Mouse (Mus musculus): Measurements from ENCODE around the gene Cdh23. TPM values are rescaled to one million over a fixed set of nuclear protein-coding genes. Genes with fewer than 3 reads are reported as not detected.

Cdh23 gene
- polyA plus RNA-seq, 1 experiment from 2014 or later, result 6.9 TPM

DNA sequence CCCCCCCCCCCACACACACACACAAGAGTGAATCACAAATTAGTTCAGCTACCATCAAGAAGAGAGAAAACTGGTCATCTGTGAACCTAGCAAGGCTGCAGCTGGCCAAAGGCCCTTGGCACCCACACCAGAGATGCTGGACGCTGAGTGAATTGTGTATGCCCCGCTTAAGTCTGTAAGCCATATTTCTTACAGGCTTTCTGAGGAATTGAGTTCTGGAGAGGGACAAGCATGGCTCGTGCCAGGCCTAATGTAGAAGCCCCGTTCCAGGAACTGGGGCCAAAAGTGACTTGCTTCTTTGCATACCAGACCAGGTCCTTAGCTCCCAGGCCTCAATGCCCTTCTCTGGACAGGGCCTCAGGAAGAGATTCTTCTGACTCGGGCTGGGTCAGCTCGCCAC lies 132.2 kb downstream of the Cdh23 start:
- no peak for ATAC-seq (ENCODE audit: low FRiP score, low read depth)
- no peaks in the 10 kb centered on the region for H3K9me3 ChIP-seq
- H3K27me3 ChIP-seq, result peaks cover 15% of the 10 kb centered on the region
- no peak overlapping the region for H3K4me3 ChIP-seq
- H3K4me2 ChIP-seq, result no peak overlapping the region
- H3K27ac ChIP-seq (replicated peaks), result no peak overlapping the region
- no peak overlapping the region for H3K9ac ChIP-seq
- H3K4me1 ChIP-seq (replicated peaks), result peaks cover 20% of the 10 kb centered on the region
- no peaks in the 10 kb centered on the region for H3K36me3 ChIP-seq
- 81% methylated on average over 6 of the region's 6 CpGs for WGBS

DNA sequence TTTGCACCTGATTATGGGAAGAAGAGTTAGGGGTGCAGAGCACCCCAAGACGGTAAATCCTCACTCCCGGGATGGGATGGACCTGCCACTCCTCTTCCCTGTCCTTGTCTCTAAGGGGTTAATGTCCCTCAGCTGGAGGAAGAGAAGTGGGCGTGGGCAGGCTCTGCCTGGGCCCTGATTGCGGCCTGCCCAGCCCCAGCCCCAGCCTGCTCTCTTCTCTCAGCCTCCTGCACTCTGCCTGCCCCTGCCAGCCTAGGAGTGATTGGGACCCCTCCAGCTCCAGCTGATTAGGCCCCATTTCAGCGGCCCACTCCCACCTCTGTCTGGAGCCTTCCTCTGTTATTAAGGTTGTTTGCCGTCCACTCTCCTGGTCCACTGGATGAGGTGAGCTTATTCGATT lies 133.3 kb downstream of the Cdh23 start:
- Histone ChIP-seq H3K36me3 (no peaks in the 10 kb centered on the region), H3K9ac (no peak overlapping the region), H3K4me3 (no peak overlapping the region), H3K27ac (replicated peaks) (no peak overlapping the region), H3K27me3 (peaks cover 11% of the 10 kb centered on the region), H3K4me1 (replicated peaks) (peaks cover 26% of the 10 kb centered on the region), H3K9me3 (no peaks in the 10 kb centered on the region), H3K4me2 (no peak overlapping the region)
- no peak for ATAC-seq (ENCODE audit: low FRiP score, low read depth)
- WGBS, result 32% methylated on average over 7 of the region's 7 CpGs

DNA sequence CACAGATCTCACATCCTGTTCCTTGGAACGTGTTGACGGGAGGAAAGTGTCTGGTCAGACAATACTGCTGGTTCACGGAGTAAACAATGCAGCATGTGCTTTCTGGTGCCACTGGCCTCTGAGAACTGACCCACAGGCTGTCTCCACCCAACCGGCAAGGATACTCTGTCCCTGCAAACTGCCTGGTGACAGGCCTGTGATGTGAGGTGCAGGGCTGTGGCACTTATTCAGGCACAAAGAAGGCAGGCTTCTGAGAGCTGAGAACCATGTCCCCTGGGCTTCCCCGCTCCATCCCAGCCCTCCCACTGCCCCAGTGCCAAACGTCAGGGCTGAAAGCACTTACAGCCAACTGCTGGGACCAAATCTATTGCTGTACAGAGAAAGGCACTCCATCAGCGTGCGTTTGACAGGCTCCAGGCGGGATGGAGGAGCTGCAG lies 137.8 kb downstream of the Cdh23 start:
- 13% methylated on average over 9 of the region's 9 CpGs for WGBS
- Histone ChIP-seq H3K9me3 (no peaks in the 10 kb centered on the region), H3K27ac (replicated peaks) (no peak overlapping the region), H3K27me3 (0 out of 2 replicates have a peak, but pooled peaks cover 3% of the 10 kb centered on the region), H3K9ac (no peak overlapping the region), H3K36me3 (no peaks in the 10 kb centered on the region), H3K4me3 (no peak overlapping the region), H3K4me1 (replicated peaks) (peaks cover 8% of the 10 kb centered on the region; the same call in 1 of the 2 replicates), H3K4me2 (no peak overlapping the region)
- ATAC-seq (ENCODE audit: low FRiP score, low read depth), result 0 out of 2 replicates have a peak, but pooled peaks have one; percentile 31

DNA sequence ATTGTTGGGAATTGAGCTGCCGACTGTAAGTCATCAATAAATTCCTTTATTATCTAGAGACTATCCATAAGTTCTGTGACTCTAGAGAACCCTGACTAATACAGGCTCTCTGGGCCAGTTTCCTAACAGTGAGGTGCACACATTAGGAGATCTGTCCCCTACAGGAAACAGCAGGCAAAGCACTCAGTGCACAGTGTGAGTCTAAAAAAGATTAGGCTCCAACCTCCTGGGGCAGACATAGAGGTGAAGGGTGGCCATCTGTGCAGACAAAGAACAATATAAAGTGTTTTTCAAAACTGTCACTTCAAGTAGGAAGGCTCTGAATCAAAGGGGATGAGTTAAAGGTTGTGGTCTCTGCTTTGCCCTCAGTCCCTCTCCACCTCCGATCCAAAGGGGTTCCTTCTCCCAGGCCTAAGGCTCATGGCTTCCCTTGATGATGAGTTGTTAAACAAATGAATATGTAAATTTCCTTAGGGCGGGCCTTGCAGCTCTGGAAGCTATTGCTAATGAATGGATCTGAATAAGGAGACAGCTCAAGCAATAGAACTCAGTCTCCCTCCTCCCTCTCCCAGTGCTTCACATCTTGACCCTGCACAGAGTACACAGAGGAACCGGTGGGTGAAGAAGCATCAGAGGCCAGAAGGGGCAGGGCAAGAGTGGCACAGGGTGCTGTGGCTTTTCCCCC lies 143.2 kb downstream of the Cdh23 start:
- H3K9me3 ChIP-seq, result no peaks in the 10 kb centered on the region
- ATAC-seq (ENCODE audit: low FRiP score, low read depth), result no peak
- WGBS, result 44% methylated on average over 4 of the region's 4 CpGs
- no peak overlapping the region for H3K27ac ChIP-seq (replicated peaks)
- H3K27me3 ChIP-seq, result no peaks in the 10 kb centered on the region
- H3K4me1 ChIP-seq (replicated peaks), result no peaks in the 10 kb centered on the region
- H3K4me3 ChIP-seq, result no peak overlapping the region
- H3K36me3 ChIP-seq, result no peaks in the 10 kb centered on the region
- no peak overlapping the region for H3K4me2 ChIP-seq
- H3K9ac ChIP-seq, result no peak overlapping the region

DNA sequence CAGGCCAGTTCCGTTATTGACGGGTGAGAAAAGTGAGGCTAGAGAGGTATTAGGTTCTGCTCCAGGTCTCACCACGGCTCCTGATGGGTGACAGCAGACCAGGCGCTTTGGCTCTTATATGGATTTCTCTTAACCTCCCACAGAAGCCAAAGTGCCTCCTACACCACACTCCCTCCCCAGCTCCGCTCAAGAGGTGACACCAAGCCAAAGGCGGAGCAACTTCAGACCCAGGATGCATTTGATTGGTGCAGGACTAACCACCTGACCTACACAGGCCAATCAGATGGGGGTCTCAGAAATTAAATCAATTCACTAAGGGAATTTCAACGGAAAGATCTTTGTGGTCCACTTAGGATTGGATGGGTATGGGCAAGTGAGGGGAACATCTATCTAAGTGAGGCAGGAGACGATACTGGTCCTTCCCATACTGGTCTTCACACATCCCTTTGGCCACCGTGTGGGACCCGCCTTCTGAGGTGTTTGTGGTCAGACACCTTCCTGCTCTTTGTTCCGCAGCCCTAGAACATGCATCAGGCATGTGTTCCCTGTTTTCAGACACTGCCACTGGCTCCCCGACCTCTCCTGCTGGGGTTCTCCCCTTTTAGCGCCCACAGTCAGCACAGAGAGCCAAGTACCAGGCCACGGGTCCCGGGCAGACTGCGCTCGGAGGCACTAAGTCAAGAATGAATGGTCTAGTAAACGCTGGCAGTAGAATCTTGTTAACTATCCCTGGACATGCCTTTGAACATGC lies 157.0 kb downstream of the Cdh23 start:
- Histone ChIP-seq H3K27ac (replicated peaks) (no peak overlapping the region), H3K4me3 (no peak overlapping the region)
- 80% methylated on average over 18 of the region's 18 CpGs for WGBS

DNA sequence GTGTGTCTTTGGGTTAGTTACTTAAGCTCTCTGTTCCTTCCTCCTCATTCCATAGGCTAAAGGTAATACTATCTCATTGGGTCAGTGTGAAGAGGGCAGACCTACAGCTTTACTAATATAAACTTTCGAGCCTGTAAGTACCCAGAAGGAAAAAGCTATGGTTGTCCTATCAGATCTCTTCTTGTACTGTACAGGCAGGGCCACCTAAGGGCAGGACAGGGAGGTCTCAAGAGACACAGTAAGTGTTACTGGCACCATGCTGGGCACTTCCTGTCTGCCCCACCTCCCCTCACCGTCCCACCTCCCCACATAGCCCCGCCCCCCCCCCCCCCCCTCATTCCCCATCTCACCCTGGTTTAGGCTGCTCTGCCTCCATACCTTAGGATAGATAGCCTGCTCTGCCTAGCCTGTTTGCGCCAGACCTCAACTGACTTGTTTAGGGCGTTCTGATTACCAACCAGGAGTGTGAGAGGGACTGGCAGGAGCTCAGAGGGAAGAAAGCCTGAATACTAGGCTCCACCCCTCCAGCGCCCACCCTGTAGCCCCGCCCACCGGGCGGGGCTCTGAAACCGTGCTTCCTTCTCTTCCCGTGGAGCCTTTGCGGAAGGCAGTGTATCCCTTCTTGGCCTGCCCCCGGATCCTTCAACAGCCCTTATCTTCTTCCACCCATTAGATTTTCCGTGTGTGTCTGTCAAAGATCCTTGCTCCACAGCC lies 160.0 kb downstream of the Cdh23 start:
- Histone ChIP-seq H3K9ac (no peak overlapping the region), H3K36me3 (no peaks in the 10 kb centered on the region), H3K4me3 (no peak overlapping the region), H3K4me2 (0 out of 2 replicates have a peak overlapping the region, but pooled peaks have one; percentile 11), H3K9me3 (no peaks in the 10 kb centered on the region), H3K27me3 (no peaks in the 10 kb centered on the region), H3K27ac (replicated peaks) (no peak overlapping the region), H3K4me1 (replicated peaks) (no peaks in the 10 kb centered on the region)
- 23% methylated on average over 12 of the region's 14 CpGs for WGBS
- ATAC-seq (ENCODE audit: low FRiP score, low read depth), result no peak

More for the DNA sequence above, 157.0 kb downstream of the Cdh23 start:
- no peak for ATAC-seq (ENCODE audit: low FRiP score, low read depth)
- H3K27me3 ChIP-seq, result no peaks in the 10 kb centered on the region
- H3K9me3 ChIP-seq, result no peaks in the 10 kb centered on the region
- H3K36me3 ChIP-seq, result no peaks in the 10 kb centered on the region
- no peaks in the 10 kb centered on the region for H3K4me1 ChIP-seq (replicated peaks)
- H3K9ac ChIP-seq, result no peak overlapping the region
- no peak overlapping the region for H3K4me2 ChIP-seq

DNA sequence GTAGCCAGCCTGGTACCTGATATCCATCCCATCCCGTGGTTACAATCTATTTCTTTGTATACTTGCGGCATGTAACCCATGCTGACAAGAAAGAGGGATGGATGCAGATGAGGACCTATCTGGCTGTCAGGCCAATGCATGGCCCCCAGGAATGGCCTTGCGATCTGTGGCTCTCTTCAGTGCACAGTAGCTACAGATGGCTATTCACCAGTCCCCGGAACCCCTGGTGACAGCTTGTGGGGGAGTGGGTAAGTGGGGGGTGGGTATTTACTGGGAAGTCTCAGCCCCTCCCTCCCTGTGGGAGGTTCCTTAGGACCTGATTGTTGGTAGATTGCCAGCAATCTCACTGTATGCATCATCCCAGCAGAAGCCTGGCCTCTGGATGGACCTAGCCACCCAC lies 163.8 kb downstream of the Cdh23 start:
- Histone ChIP-seq H3K36me3 (no peaks in the 10 kb centered on the region), H3K4me2 (no peak overlapping the region), H3K9ac (no peak overlapping the region), H3K9me3 (no peaks in the 10 kb centered on the region), H3K27me3 (no peaks in the 10 kb centered on the region), H3K27ac (replicated peaks) (no peak overlapping the region), H3K4me3 (no peak overlapping the region), H3K4me1 (replicated peaks) (no peaks in the 10 kb centered on the region)
- 67% methylated on average over 4 of the region's 4 CpGs for WGBS
- no peak for ATAC-seq (ENCODE audit: low FRiP score, low read depth)

DNA sequence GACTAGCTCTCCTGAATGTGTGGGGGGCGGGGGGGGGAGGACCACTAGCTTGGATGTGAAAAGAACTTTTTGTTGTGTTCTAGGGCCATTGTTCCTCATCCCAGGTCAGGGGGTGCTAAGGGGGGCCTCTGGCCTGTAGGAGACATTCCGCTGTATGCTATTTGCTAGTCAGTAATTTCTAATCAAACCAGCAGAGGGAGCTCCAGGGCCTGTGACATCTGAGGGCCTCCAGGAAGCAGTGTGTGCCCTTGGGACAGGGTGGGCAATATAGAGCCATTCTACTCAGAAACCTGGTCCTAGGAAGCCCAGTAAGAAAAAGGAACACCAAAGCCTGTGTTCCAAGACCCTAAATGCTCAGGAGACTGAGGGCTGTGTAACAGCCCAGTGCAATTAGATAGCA lies 164.9 kb downstream of the Cdh23 start:
- H3K9ac ChIP-seq, result no peak overlapping the region
- H3K4me1 ChIP-seq (replicated peaks), result no peaks in the 10 kb centered on the region
- H3K27ac ChIP-seq (replicated peaks), result no peak overlapping the region
- H3K4me3 ChIP-seq, result no peak overlapping the region
- H3K27me3 ChIP-seq, result no peaks in the 10 kb centered on the region
- no peaks in the 10 kb centered on the region for H3K9me3 ChIP-seq
- 39% methylated on average over 2 of the region's 2 CpGs for WGBS
- ATAC-seq (ENCODE audit: low FRiP score, low read depth), result no peak
- no peaks in the 10 kb centered on the region for H3K36me3 ChIP-seq
- no peak overlapping the region for H3K4me2 ChIP-seq

DNA sequence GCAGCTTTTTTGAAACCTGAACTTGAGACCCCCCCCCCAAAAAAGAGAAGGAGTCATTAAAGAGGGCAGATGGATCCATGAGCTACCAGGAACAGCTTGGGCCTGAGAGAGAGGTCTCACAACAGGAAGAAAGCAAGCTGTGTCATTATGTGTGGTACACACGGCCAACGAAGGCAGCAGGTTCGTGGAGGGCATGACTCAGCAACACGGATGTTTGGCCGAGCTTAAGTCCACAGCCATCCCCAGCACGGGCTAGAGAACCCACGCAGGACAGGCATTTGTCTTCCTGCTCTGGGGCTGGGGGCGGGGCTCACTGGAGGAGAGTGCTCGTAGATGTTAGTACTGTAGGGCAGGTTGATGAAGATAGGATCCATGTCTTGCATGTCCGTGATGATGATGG lies 165.7 kb downstream of the Cdh23 start:
- H3K4me1 ChIP-seq (replicated peaks), result no peaks in the 10 kb centered on the region
- H3K27ac ChIP-seq (replicated peaks), result no peak overlapping the region
- H3K4me3 ChIP-seq, result no peak overlapping the region
- no peak overlapping the region for H3K9ac ChIP-seq
- no peaks in the 10 kb centered on the region for H3K27me3 ChIP-seq
- 79% methylated on average over 10 of the region's 10 CpGs for WGBS
- ATAC-seq (ENCODE audit: low FRiP score, low read depth), result no peak
- H3K9me3 ChIP-seq, result no peaks in the 10 kb centered on the region
- no peaks in the 10 kb centered on the region for H3K36me3 ChIP-seq
- H3K4me2 ChIP-seq, result no peak overlapping the region

DNA sequence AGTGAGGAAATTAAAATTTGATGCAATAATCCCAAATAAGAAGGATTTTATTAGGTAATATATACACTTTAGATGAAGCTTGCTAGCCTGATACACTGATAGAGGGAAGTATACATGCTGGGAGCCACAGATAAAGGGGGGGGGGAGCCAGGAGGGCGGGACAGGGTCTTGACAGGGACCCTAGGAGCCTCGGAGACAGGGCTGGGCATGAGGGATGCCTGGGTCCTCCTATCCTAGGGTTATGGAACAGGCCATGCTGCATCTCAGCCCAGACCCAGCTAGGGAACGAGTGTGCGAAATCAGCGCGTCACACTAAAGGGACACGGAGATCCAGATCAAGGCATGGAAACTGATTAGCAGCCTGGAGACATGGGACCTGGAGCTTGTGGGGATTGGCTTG lies 168.3 kb downstream of the Cdh23 start:
- Histone ChIP-seq H3K27me3 (no peaks in the 10 kb centered on the region), H3K9me3 (no peaks in the 10 kb centered on the region), H3K27ac (replicated peaks) (no peak overlapping the region), H3K9ac (no peak overlapping the region), H3K4me3 (no peak overlapping the region), H3K36me3 (no peaks in the 10 kb centered on the region), H3K4me2 (no peak overlapping the region), H3K4me1 (replicated peaks) (no peaks in the 10 kb centered on the region)
- 74% methylated on average over 7 of the region's 7 CpGs for WGBS
- no peak for ATAC-seq (ENCODE audit: low FRiP score, low read depth)

DNA sequence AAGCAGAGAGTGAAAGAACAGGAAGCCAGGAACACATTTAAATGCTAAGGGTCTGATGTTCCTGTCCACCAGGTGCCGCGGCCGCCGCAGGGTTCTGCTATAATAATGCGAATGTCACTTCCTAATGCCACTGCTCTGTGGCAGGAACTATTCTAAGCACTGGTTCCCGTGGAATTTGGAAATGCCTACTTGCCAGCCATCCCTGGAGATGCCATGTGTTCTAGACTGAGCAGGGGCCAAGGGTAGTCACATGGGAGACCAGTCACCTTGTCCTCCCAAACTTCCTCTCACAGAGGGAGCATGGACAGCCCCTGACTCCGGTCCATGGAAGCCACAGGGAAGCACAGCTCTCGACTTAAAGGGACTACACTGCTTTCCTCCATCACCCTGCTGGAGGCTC lies 171.2 kb downstream of the Cdh23 start:
- no peak for ATAC-seq (ENCODE audit: low FRiP score, low read depth)
- Histone ChIP-seq H3K4me2 (no peak overlapping the region), H3K27ac (replicated peaks) (no peak overlapping the region), H3K36me3 (no peaks in the 10 kb centered on the region), H3K9ac (no peak overlapping the region), H3K4me3 (no peak overlapping the region), H3K9me3 (no peaks in the 10 kb centered on the region), H3K4me1 (replicated peaks) (no peaks in the 10 kb centered on the region), H3K27me3 (no peaks in the 10 kb centered on the region)
- 80% methylated on average over 8 of the region's 8 CpGs for WGBS

DNA sequence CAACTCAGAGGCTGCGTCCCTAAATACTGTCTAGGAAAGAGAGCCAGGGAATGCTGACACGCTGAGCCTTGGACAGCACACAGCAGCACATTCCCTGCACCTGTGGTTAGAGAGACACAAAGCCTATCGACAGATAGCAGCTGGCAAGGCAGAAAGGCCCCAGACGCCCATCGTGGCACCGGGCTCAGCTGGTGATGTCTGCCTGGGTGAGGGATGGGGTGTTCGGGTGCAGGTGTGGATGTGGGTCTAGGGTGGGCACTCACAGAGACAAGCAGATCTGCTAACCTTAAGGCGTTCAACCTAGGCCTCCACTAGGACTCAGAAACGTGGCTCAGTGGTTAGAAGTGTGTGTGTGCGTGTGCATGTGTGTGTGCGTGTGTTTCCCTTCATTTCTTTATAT lies 180.0 kb downstream of the Cdh23 start:
- ATAC-seq (ENCODE audit: low FRiP score, low read depth), result no peak
- Histone ChIP-seq H3K4me3 (no peak overlapping the region), H3K27me3 (no peaks in the 10 kb centered on the region), H3K4me1 (replicated peaks) (no peaks in the 10 kb centered on the region), H3K36me3 (no peaks in the 10 kb centered on the region), H3K27ac (replicated peaks) (no peak overlapping the region), H3K4me2 (no peak overlapping the region), H3K9me3 (no peaks in the 10 kb centered on the region), H3K9ac (no peak overlapping the region)
- 83% methylated on average over 11 of the region's 11 CpGs for WGBS
